Mouse (Mus musculus) G1E (cell line): ENCODE results near the gene Palm.

ENCODE experiments used
- CTCF ChIP-seq: IDR thresholded peaks from 2 replicates; pipeline ENCODE4 v1.5.1; 2012; ENCODE audit warnings: low read depth, low read length, inconsistent platforms, mixed read lengths
- TAL1 ChIP-seq: conservative IDR thresholded peaks from 2 replicates; pipeline ENCODE4 v1.6.1; 2012; ENCODE audit warnings: low read depth, low read length, inconsistent platforms, mixed read lengths

- TF ChIP-seq TAL1 (no peak), CTCF (peak; percentile 75; the same call in 1 of the 2 replicates)
Observed at GRCm38 (mm10) chr10:79834769-79835398, 41.5 kb downstream of the Palm start.
